Mouse (Mus musculus) kidney, adult 2 months (tissue): ENCODE measurements at regions not wholly inside any gene's neighbourhood (a gene's known extent, or its start where the extent isn't known, plus 50 kb on each side); places are given as distances from the start of the nearest gene placed in this dataset.

Experiments used
- CTCF ChIP-seq: fragments of 200-500 bp; conservative IDR thresholded peaks from 2 replicates; pipeline ENCODE4 v1.5.1; 2011; ENCODE audit warnings: low read depth, mild to moderate bottlenecking, control low read depth, low read length, moderate library complexity, mixed read lengths; ENCODE audit not compliant: insufficient read depth, insufficient read length
- POLR2A ChIP-seq: fragments of 200-500 bp; IDR thresholded peaks from one replicate; pipeline ENCODE4 v1.6.1; 2011; ENCODE audit warnings: low read depth, low read length, control low read depth

GRCm38 (mm10) chr14:97396385-97396784 lies 773.2 kb downstream of the Dach1 start:
- TF ChIP-seq POLR2A, result no peak
- no peak for TF ChIP-seq CTCF
